In the genomic region with DNA sequence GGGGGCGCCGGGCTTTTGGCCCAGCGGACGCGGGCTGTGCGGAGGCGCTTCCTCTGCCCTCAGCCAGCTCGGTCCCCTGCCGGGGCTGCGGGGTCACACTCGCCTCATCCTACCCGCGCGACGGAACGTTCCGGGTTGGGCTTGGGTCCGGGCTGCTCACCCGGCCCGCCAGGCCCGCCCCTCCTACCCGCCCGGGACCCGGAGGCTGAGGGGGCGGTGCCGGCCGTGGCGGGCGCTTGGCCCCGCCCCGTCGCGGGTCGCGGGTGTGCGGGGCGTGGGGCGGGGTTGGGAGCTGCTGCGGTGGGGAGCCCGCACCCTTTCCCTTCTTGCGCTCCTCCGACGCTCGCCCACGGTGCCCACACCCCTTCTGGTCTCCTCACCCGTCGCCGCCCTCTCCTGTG, we compare ENCODE assay signal across 8 mouse cellular contexts. TPM values are rescaled to one million over a fixed set of nuclear protein-coding genes. Genes with fewer than 3 reads are reported as not detected.
A peak's percentile ranks its signal among the peaks of the same experiment; 100 is the strongest.
DNase-seq lines count a peak whose midpoint lies in the region; ATAC-seq and TF ChIP-seq lines count a peak whose summit lies in the region.

No protein-coding gene starts in this region.

- H3K9ac ChIP-seq in heart, embryonic 14.5 days (ENCODE audit: low read length): peak overlapping the region; percentile 93
- H3K9ac ChIP-seq in embryonic facial prominence, embryonic 15.5 days: peak overlapping the region; percentile 77
- H3K9ac ChIP-seq in kidney, postnatal 0 days (ENCODE audit: low read depth, low read length): peak overlapping the region; percentile 91

- H3K27ac ChIP-seq in heart, embryonic 14.5 days (replicated peaks in 1 of 2; ENCODE audit: control insufficient read depth in 1 of 2, insufficient read depth in 1 of 2, low read depth in 2 of 2, low read length in 2 of 2): peak overlapping the region; percentile 62 to 75
- H3K27ac ChIP-seq in embryonic facial prominence, embryonic 15.5 days (replicated peaks): peak overlapping the region; percentile 82
- H3K27ac ChIP-seq in kidney, postnatal 0 days: peak overlapping the region; percentile 89

- H3K9me3 ChIP-seq in heart, embryonic 14.5 days (ENCODE audit: control insufficient read depth, low read length): no peaks in the 10 kb centered on the region
- no peaks in the 10 kb centered on the region for H3K9me3 ChIP-seq in embryonic facial prominence, embryonic 15.5 days (replicated peaks)
- H3K9me3 ChIP-seq in kidney, postnatal 0 days (replicated peaks; ENCODE audit: low read length): no peaks in the 10 kb centered on the region
- H3K9me3 ChIP-seq in megakaryocyte, embryonic 14.5 days: no peaks in the 10 kb centered on the region

- H3K36me3 ChIP-seq in heart, embryonic 14.5 days (ENCODE audit: control insufficient read depth, insufficient read depth, low read length): no peaks in the 10 kb centered on the region
- H3K36me3 ChIP-seq in embryonic facial prominence, embryonic 15.5 days: no peaks in the 10 kb centered on the region
- no peaks in the 10 kb centered on the region for H3K36me3 ChIP-seq in kidney, postnatal 0 days (ENCODE audit: insufficient read depth, low read length)
- no peaks in the 10 kb centered on the region for H3K36me3 ChIP-seq in megakaryocyte, embryonic 14.5 days (replicated peaks; ENCODE audit: low read length)

- 0 out of 2 replicates have a peak, but pooled peaks have one; percentile 2 for TF ChIP-seq CTCF in kidney, postnatal 0 days (IDR thresholded peaks at IDR 0.05; ENCODE audit: low read depth)

- DNase-seq in heart, postnatal 10 days: no peak
- peak; percentile 77 for DNase-seq in Muller cell, postnatal 12 days (ENCODE audit: inconsistent ontology term)
- peak; percentile 36 for DNase-seq in kidney, postnatal 0 days (ENCODE audit: low spot score)
- DNase-seq in thymus, postnatal 0 days (ENCODE audit: low spot score): no peak
- no peak for DNase-seq in spleen, adult 12 weeks (ENCODE audit: low spot score)

- peak overlapping the region; percentile 91 to 94 for H3K4me3 ChIP-seq in heart, embryonic 14.5 days (ENCODE audit: control insufficient read depth in 1 of 2, insufficient read depth in 1 of 2, low read depth in 1 of 2, low read length in 2 of 2)
- H3K4me3 ChIP-seq in embryonic facial prominence, embryonic 15.5 days (replicated peaks): peak overlapping the region; percentile 98
- H3K4me3 ChIP-seq in kidney, postnatal 0 days (replicated peaks; ENCODE audit: low read depth, low read length): peak overlapping the region; percentile 75
- H3K4me3 ChIP-seq in megakaryocyte, embryonic 14.5 days (replicated peaks): peak overlapping the region; percentile 98

- 0% methylated on average over 27 of the region's 48 CpGs for WGBS in heart, embryonic 14.5 days
- WGBS in embryonic facial prominence, embryonic 15.5 days: under 1% methylated on average over 44 of the region's 48 CpGs
- under 1% methylated on average over 38 of the region's 48 CpGs for WGBS in kidney, postnatal 0 days

- H3K4me1 ChIP-seq in heart, embryonic 14.5 days (ENCODE audit: control insufficient read depth in 2 of 2, insufficient read depth in 2 of 2, low read length in 2 of 2): peaks cover 2 to 19% of the 10 kb centered on the region in 2 experiments; a peak in 3 of 4 replicates
- H3K4me1 ChIP-seq in embryonic facial prominence, embryonic 15.5 days: 0 out of 2 replicates have a peak, but pooled peaks cover 7% of the 10 kb centered on the region
- H3K4me1 ChIP-seq in kidney, postnatal 0 days (replicated peaks; ENCODE audit: insufficient read depth, low read length): 0 out of 2 replicates have a peak, but pooled peaks cover 3% of the 10 kb centered on the region
- H3K4me1 ChIP-seq in megakaryocyte, embryonic 14.5 days: peaks cover 25% of the 10 kb centered on the region

- intact Hi-C loops in heart, postnatal 10 days (cut with DNase I): loop anchor here (5.0 to 10.0 kb wide), 2 partner anchors 471 to 738 kb away; a partner anchor contains a TSS

- H3K27me3 ChIP-seq in heart, embryonic 14.5 days (ENCODE audit: control insufficient read depth, insufficient read depth, low read length): no peaks in the 10 kb centered on the region
- no peaks in the 10 kb centered on the region for H3K27me3 ChIP-seq in embryonic facial prominence, embryonic 15.5 days
- no peaks in the 10 kb centered on the region for H3K27me3 ChIP-seq in kidney, postnatal 0 days (ENCODE audit: insufficient read depth, low read length)
- no peaks in the 10 kb centered on the region for H3K27me3 ChIP-seq in megakaryocyte, embryonic 14.5 days (replicated peaks)

- peak overlapping the region; percentile 79 for H3K4me2 ChIP-seq in heart, embryonic 14.5 days (ENCODE audit: low read length)
- peak overlapping the region; percentile 97 for H3K4me2 ChIP-seq in embryonic facial prominence, embryonic 15.5 days (replicated peaks)
- peak overlapping the region; percentile 86 for H3K4me2 ChIP-seq in kidney, postnatal 0 days (ENCODE audit: low read length)

- peak; percentile 70 for ATAC-seq in heart, embryonic 14.5 days (ENCODE audit: insufficient number of reproducible peaks, insufficient read depth, low FRiP score, low read depth)
- ATAC-seq in embryonic facial prominence, embryonic 15.5 days (ENCODE audit: insufficient number of reproducible peaks, low FRiP score, low TSS enrichment, low read depth): peak; percentile 65
- ATAC-seq in kidney, postnatal 0 days (replicated peaks; ENCODE audit: low FRiP score, low read depth): peak; percentile 78

RNA-seq across cellular contexts. Expression of a gene that starts 0.6 kb away (rescaled TPM):
- polyA plus RNA-seq in heart, embryonic 14.5 days (2014; fragmentation: Nextera tagmentation; extraction: Ambion mirVana): 3.3 and 3.6 TPM in 2 replicates
- total RNA-seq in heart, postnatal 10 days (2021): 1 to 10 TPM; 1.2 to 1.4 TPM
- 1.9 and 3.3 TPM in 2 replicates for polyA plus RNA-seq in embryonic facial prominence, embryonic 15.5 days (2015; fragmentation: Nextera tagmentation; extraction: Ambion mirVana)
- 5.3 and 6.4 TPM in 2 replicates for polyA plus RNA-seq in kidney, postnatal 0 days (2015; fragmentation: Nextera tagmentation; extraction: Ambion mirVana)
- polyA plus RNA-seq in megakaryocyte, embryonic 14.5 days (2012; ENCODE audit: insufficient read depth, low replicate concordance): 5.5 TPM in 1 of 2 replicates, not detected in the other
- polyA plus RNA-seq in thymus, postnatal 0 days (2015; fragmentation: Nextera tagmentation; extraction: Ambion mirVana): 0.52 and 1.5 TPM in 2 replicates

RNA-seq across cellular contexts. Expression of a gene that starts 1.3 kb away (rescaled TPM):
- polyA plus RNA-seq in heart, embryonic 14.5 days (2014; fragmentation: Nextera tagmentation; extraction: Ambion mirVana): 26.0 and 26.5 TPM in 2 replicates
- total RNA-seq in heart, postnatal 10 days (2021): 10 to 100 TPM; 23.4 to 25.3 TPM
- polyA plus RNA-seq in embryonic facial prominence, embryonic 15.5 days (2015; fragmentation: Nextera tagmentation; extraction: Ambion mirVana): 31.5 and 33.3 TPM in 2 replicates
- polyA plus RNA-seq in kidney, postnatal 0 days (2015; fragmentation: Nextera tagmentation; extraction: Ambion mirVana): 24.1 and 26.2 TPM in 2 replicates
- 0.94 and 2.2 TPM in 2 replicates for polyA plus RNA-seq in megakaryocyte, embryonic 14.5 days (2012; ENCODE audit: insufficient read depth, low replicate concordance)
- polyA plus RNA-seq in thymus, postnatal 0 days (2015; fragmentation: Nextera tagmentation; extraction: Ambion mirVana): 5.1 and 6.8 TPM in 2 replicates

Comparison
In these comparisons a context has a peak if more than half of its experiments do, and no peak if none do; other contexts are left out.
1. DNase-seq: peak in Muller cell, postnatal 12 days (single experiment) and kidney, postnatal 0 days (single experiment); none in heart, postnatal 10 days (0 of 2), thymus, postnatal 0 days (single experiment) and spleen, adult 12 weeks (single experiment).
2. Peak in every context shown above with its lines, with median percentiles within 50 percentile points of each other: ATAC-seq, H3K27ac ChIP-seq, H3K4me2 ChIP-seq, H3K4me3 ChIP-seq and H3K9ac ChIP-seq.